Mouse (Mus musculus) cerebellum, adult 2 months (tissue): ENCODE measurements around the gene Retreg1.

Source experiments
- CTCF ChIP-seq: fragments of 200-500 bp; IDR thresholded peaks from 2 replicates; pipeline ENCODE4 v1.5.1; 2011; ENCODE audit warnings: low read depth, mild to moderate bottlenecking, control low read depth, low read length, moderate library complexity, borderline replicate concordance; ENCODE audit not compliant: insufficient read depth
- POLR2A ChIP-seq: fragments of 200-500 bp; IDR thresholded peaks from 2 replicates; pipeline ENCODE4 v1.6.1; 2011; ENCODE audit warnings: low read length, control low read depth, borderline replicate concordance; ENCODE audit not compliant: insufficient read depth

DNA sequence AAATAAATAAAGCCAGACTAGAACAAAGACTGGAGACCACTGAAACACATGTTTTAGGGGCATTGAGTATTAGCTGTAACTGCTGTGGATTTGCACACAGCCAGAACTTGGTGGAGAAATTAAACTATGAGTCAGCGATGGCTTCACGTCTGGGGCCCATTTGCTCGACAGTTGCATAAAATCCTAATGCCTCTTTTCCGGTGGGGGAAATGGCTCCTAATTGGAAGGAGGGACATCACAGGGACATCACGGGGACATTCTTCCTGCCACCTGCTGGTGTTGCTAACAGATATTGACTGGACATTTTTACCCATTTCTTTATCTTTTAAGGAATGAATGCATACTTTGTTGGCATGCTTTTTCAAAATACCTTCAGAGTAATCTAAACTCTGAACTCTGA is 26.1 kb downstream of the Retreg1 start:
- TF ChIP-seq CTCF (no peak), POLR2A (no peak)
